In genomic region chr1:131637791-131638540, GRCm38 (mm10) we compare ENCODE assay signal across 11 mouse cellular contexts. TPM values are rescaled to one million over a fixed set of nuclear protein-coding genes. Genes with fewer than 3 reads are reported as not detected.
DNase-seq lines count a peak whose midpoint lies in the region; ATAC-seq lines count a peak whose summit lies in the region.
"Had no signal": no experiment of that assay in that cellular context is flagged by ENCODE, and none has a peak within 500 bp of the region (broad histone marks: within the 10 kb centered on the region; RNA-seq: fewer than 3 reads in every experiment).

Ctse (plus strand) TSS chr1:131638306.

- H3K9ac ChIP-seq in kidney, embryonic 15.5 days = no peak within 1 kb of the TSS
- H3K9ac ChIP-seq in neural tube, embryonic 15.5 days (replicated peaks) = no peak within 1 kb of the TSS
- H3K9ac ChIP-seq in hindbrain, embryonic 12.5 days = no peak within 1 kb of the TSS
- H3K9ac ChIP-seq: limb, embryonic 12.5 days had no signal

- no peaks in the 10 kb centered on the region for H3K27me3 ChIP-seq in kidney, embryonic 15.5 days
- peaks cover 2% of the 10 kb centered on the region for H3K27me3 ChIP-seq in megakaryocyte, embryonic 14.5 days (replicated peaks)
- no peaks in the 10 kb centered on the region for H3K27me3 ChIP-seq in neural tube, embryonic 15.5 days (replicated peaks)
- no peaks in the 10 kb centered on the region for H3K27me3 ChIP-seq in hindbrain, embryonic 12.5 days
- H3K27me3 ChIP-seq: limb, embryonic 12.5 days had no signal

- no peaks in the 10 kb centered on the region for H3K36me3 ChIP-seq in kidney, embryonic 15.5 days
- no peaks in the 10 kb centered on the region for H3K36me3 ChIP-seq in megakaryocyte, embryonic 14.5 days (replicated peaks; ENCODE audit: low read length)
- H3K36me3 ChIP-seq in neural tube, embryonic 15.5 days = no peaks in the 10 kb centered on the region
- H3K36me3 ChIP-seq in hindbrain, embryonic 12.5 days = no peaks in the 10 kb centered on the region
- H3K36me3 ChIP-seq: limb, embryonic 12.5 days had no signal

- WGBS in kidney, embryonic 15.5 days = 80% methylated on average over 9 of the region's 9 CpGs
- 85% methylated on average over 9 of the region's 9 CpGs for WGBS in neural tube, embryonic 15.5 days
- WGBS in hindbrain, embryonic 12.5 days = 81% methylated on average over 9 of the region's 9 CpGs

- no peak within 1 kb of the TSS for H3K4me2 ChIP-seq in kidney, embryonic 15.5 days
- no peak within 1 kb of the TSS for H3K4me2 ChIP-seq in neural tube, embryonic 15.5 days
- H3K4me2 ChIP-seq in hindbrain, embryonic 12.5 days (replicated peaks) = no peak within 1 kb of the TSS
- H3K4me2 ChIP-seq: limb, embryonic 12.5 days had no signal

- H3K9me3 ChIP-seq in kidney, embryonic 15.5 days (replicated peaks) = no peaks in the 10 kb centered on the region
- no peaks in the 10 kb centered on the region for H3K9me3 ChIP-seq in megakaryocyte, embryonic 14.5 days
- no peaks in the 10 kb centered on the region for H3K9me3 ChIP-seq in neural tube, embryonic 15.5 days (replicated peaks)
- H3K9me3 ChIP-seq in hindbrain, embryonic 12.5 days (replicated peaks) = no peaks in the 10 kb centered on the region
- H3K9me3 ChIP-seq: limb, embryonic 12.5 days had no signal

- H3K4me1 ChIP-seq in kidney, embryonic 15.5 days = no peaks in the 10 kb centered on the region
- H3K4me1 ChIP-seq in megakaryocyte, embryonic 14.5 days = peaks cover 4% of the 10 kb centered on the region; the same call in 1 of the 2 replicates
- H3K4me1 ChIP-seq in neural tube, embryonic 15.5 days = no peaks in the 10 kb centered on the region
- H3K4me1 ChIP-seq in hindbrain, embryonic 12.5 days = no peaks in the 10 kb centered on the region
- H3K4me1 ChIP-seq: limb, embryonic 12.5 days had no signal

- no peak within 1 kb of the TSS for H3K27ac ChIP-seq in kidney, embryonic 15.5 days
- H3K27ac ChIP-seq in neural tube, embryonic 15.5 days (replicated peaks) = no peak within 1 kb of the TSS
- H3K27ac ChIP-seq in hindbrain, embryonic 12.5 days = no peak within 1 kb of the TSS
- H3K27ac ChIP-seq: limb, embryonic 12.5 days had no signal

- ATAC-seq in kidney, embryonic 15.5 days (replicated peaks; ENCODE audit: low FRiP score) = 0 out of 2 replicates have a peak, but pooled peaks have one; percentile 43
- peak; percentile 72 to 89 for ATAC-seq in hematopoietic stem cell, adult 5-6 weeks (replicated peaks in 1 of 2; ENCODE audit: insufficient read depth in 1 of 2, low FRiP score in 2 of 2, low TSS enrichment in 1 of 2, low read depth in 1 of 2, poor library complexity in 2 of 2, severe bottlenecking in 2 of 2)
- no peak for ATAC-seq in neural tube, embryonic 15.5 days (ENCODE audit: low FRiP score)
- ATAC-seq in hindbrain, embryonic 12.5 days (ENCODE audit: low FRiP score) = no peak

- no peak for DNase-seq in kidney, adult 8-10 months
- DNase-seq in thymus, postnatal 0 days (ENCODE audit: low spot score) = peak; percentile 85
- no peak for DNase-seq in testis, postnatal 10 days (ENCODE audit: low spot score)
- DNase-seq: cerebellum, postnatal 10 days; heart, adult 11 months had no signal

- H3K4me3 ChIP-seq in kidney, embryonic 15.5 days (replicated peaks) = no peak within 1 kb of the TSS
- H3K4me3 ChIP-seq in megakaryocyte, embryonic 14.5 days (replicated peaks) = peak within 1 kb of the TSS; percentile 53
- no peak within 1 kb of the TSS for H3K4me3 ChIP-seq in neural tube, embryonic 15.5 days (replicated peaks)
- no peak within 1 kb of the TSS for H3K4me3 ChIP-seq in hindbrain, embryonic 12.5 days
- H3K4me3 ChIP-seq: limb, embryonic 12.5 days had no signal

RNA-seq across cellular contexts. Expression of gene Ctse, which starts in this region (rescaled TPM):
- polyA plus RNA-seq in kidney, embryonic 15.5 days (2015; fragmentation: Nextera tagmentation; extraction: Ambion mirVana) = 7.1 and 9.8 TPM in 2 replicates
- 13.3 and 40.3 TPM in 2 replicates for total RNA-seq in hematopoietic stem cell, adult 5-6 weeks (2017)
- 4.2 TPM in 1 of 2 replicates, not detected in the other for polyA plus RNA-seq in megakaryocyte, embryonic 14.5 days (2012; ENCODE audit: insufficient read depth, low replicate concordance)
- polyA plus RNA-seq in thymus, postnatal 0 days (2015; fragmentation: Nextera tagmentation; extraction: Ambion mirVana) = 6.8 and 9.0 TPM in 2 replicates
- polyA plus RNA-seq in neural tube, embryonic 15.5 days (2015; fragmentation: Nextera tagmentation; extraction: Ambion mirVana) = 0.84 TPM in 1 of 2 replicates, not detected in the other
- 0.41 TPM in 1 of 2 replicates, not detected in the other for polyA plus RNA-seq in hindbrain, embryonic 12.5 days (2016; fragmentation: Nextera tagmentation; extraction: Ambion mirVana)

Comparison
In these comparisons a context has a peak if more than half of its experiments do, and no peak if none do; other contexts are left out.
1. ATAC-seq: peak in kidney, embryonic 15.5 days (single experiment) and hematopoietic stem cell, adult 5-6 weeks (2 of 2); none in neural tube, embryonic 15.5 days (single experiment) and hindbrain, embryonic 12.5 days (single experiment).